Comparison of ENCODE assay signal across 9 mouse cellular contexts in the genomic region with DNA sequence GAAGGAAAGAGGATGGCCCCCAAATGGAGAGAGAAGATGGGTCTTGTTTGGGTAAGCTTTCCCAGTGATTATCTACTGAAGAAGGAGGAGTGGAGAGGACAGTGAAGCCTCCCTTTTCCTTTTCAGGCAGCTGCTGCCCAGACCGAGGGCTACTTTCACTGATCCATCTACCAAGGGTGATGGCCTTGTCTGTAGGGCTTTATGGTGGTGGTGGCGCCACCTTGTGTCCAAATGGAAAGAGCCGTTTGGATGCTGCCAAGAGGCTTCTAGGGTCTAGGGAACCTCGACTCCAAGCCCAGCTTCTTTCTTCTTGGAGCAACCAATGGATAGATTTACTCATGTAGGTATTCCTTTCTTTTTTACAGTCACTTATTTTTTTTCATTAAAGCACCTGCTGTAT. TPM values are rescaled to one million over a fixed set of nuclear protein-coding genes. Genes with fewer than 3 reads are reported as not detected.
DNase-seq lines count a peak whose midpoint lies in the region; ATAC-seq and TF ChIP-seq lines count a peak whose summit lies in the region.
"Had no signal": no experiment of that assay in that cellular context is flagged by ENCODE, and none has a peak within 500 bp of the region (broad histone marks: within the 10 kb centered on the region; RNA-seq: fewer than 3 reads in every experiment).

No protein-coding gene starts in this region.

- no peaks in the 10 kb centered on the region for H3K27me3 ChIP-seq in intestine, postnatal 0 days (replicated peaks; ENCODE audit: control insufficient read depth, insufficient read depth, low read length)
- H3K27me3 ChIP-seq in intestine, embryonic 16.5 days (replicated peaks; ENCODE audit: control insufficient read depth, insufficient read depth, low read length) = no peaks in the 10 kb centered on the region
- no peaks in the 10 kb centered on the region for H3K27me3 ChIP-seq in forebrain, embryonic 10.5 days (ENCODE audit: poor library complexity, severe bottlenecking)
- no peaks in the 10 kb centered on the region for H3K27me3 ChIP-seq in midbrain, embryonic 11.5 days (ENCODE audit: control insufficient read depth, insufficient read depth, low read length)

- no peak for ATAC-seq in intestine, postnatal 0 days
- ATAC-seq in intestine, embryonic 16.5 days = no peak
- ATAC-seq in midbrain, embryonic 11.5 days (ENCODE audit: low FRiP score) = no peak
- ATAC-seq in inflammation-experienced regulatory T-cells, adult 6 months = no peak

- no peaks in the 10 kb centered on the region for H3K36me3 ChIP-seq in intestine, postnatal 0 days (ENCODE audit: control insufficient read depth, insufficient read depth)
- H3K36me3 ChIP-seq in intestine, embryonic 16.5 days (ENCODE audit: control insufficient read depth, insufficient read depth, low read length) = no peaks in the 10 kb centered on the region
- no peaks in the 10 kb centered on the region for H3K36me3 ChIP-seq in forebrain, embryonic 10.5 days (replicated peaks)
- no peaks in the 10 kb centered on the region for H3K36me3 ChIP-seq in midbrain, embryonic 11.5 days (ENCODE audit: control insufficient read depth, insufficient read depth, low read length)
- H3K36me3 ChIP-seq: limb, embryonic 13.5 days had no signal

- peak; percentile 61 for DNase-seq in ES-CJ7 (ENCODE audit: low read depth, low spot score)
- peak; percentile 9 for DNase-seq in c-Kit-positive CD71-positive TER-119-negative erythroid progenitor cells, embryonic 14.5 days (ENCODE audit: low read depth)
- peak; percentile 71 for DNase-seq in forebrain, embryonic 10.5 days (ENCODE audit: extremely low spot score, low spot score)
- DNase-seq in large intestine, adult 2 months (ENCODE audit: low read depth, low spot score) = peak; percentile 2
- peak; percentile 96 for DNase-seq in midbrain, embryonic 11.5 days (ENCODE audit: low spot score, missing footprints)

- no peak overlapping the region for H3K27ac ChIP-seq in intestine, postnatal 0 days (ENCODE audit: low read depth, low read length)
- no peak overlapping the region for H3K27ac ChIP-seq in intestine, embryonic 16.5 days (ENCODE audit: low read length)
- no peak overlapping the region for H3K27ac ChIP-seq in forebrain, embryonic 10.5 days
- H3K27ac ChIP-seq in midbrain, embryonic 11.5 days (ENCODE audit: low read depth, low read length) = no peak overlapping the region
- H3K27ac ChIP-seq: limb, embryonic 13.5 days had no signal

- TF ChIP-seq CTCF in intestine, postnatal 0 days (IDR thresholded peaks at IDR 0.05; ENCODE audit: low read depth) = peak; percentile 81

- no peaks in the 10 kb centered on the region for H3K9me3 ChIP-seq in intestine, postnatal 0 days (ENCODE audit: control insufficient read depth)
- H3K9me3 ChIP-seq in intestine, embryonic 16.5 days (ENCODE audit: control insufficient read depth, low read length) = no peaks in the 10 kb centered on the region
- H3K9me3 ChIP-seq in forebrain, embryonic 10.5 days = no peaks in the 10 kb centered on the region
- H3K9me3 ChIP-seq in midbrain, embryonic 11.5 days (ENCODE audit: control insufficient read depth, low read length) = no peaks in the 10 kb centered on the region
- H3K9me3 ChIP-seq: limb, embryonic 13.5 days had no signal

- no peak overlapping the region for H3K9ac ChIP-seq in intestine, postnatal 0 days (ENCODE audit: low read depth, low read length)
- no peak overlapping the region for H3K9ac ChIP-seq in intestine, embryonic 16.5 days (ENCODE audit: low read depth, low read length)
- no peak overlapping the region for H3K9ac ChIP-seq in midbrain, embryonic 11.5 days (ENCODE audit: low read length)
- H3K9ac ChIP-seq: limb, embryonic 13.5 days had no signal

- WGBS in intestine, postnatal 0 days = 6% methylated on average over 4 of the region's 4 CpGs
- 3% methylated on average over 4 of the region's 4 CpGs for WGBS in intestine, embryonic 16.5 days
- WGBS in forebrain, embryonic 10.5 days = 6% methylated on average over 4 of the region's 4 CpGs
- 4% methylated on average over 4 of the region's 4 CpGs for WGBS in large intestine, adult 2 months
- WGBS in midbrain, embryonic 11.5 days = 11% methylated on average over 4 of the region's 4 CpGs

- no peaks in the 10 kb centered on the region for H3K4me1 ChIP-seq in intestine, postnatal 0 days (replicated peaks; ENCODE audit: control insufficient read depth, insufficient read depth, low read length)
- no peaks in the 10 kb centered on the region for H3K4me1 ChIP-seq in intestine, embryonic 16.5 days (ENCODE audit: control insufficient read depth, insufficient read depth, low read length)
- peaks cover 8% of the 10 kb centered on the region; the same call in 1 of the 2 replicates for H3K4me1 ChIP-seq in forebrain, embryonic 10.5 days
- no peaks in the 10 kb centered on the region for H3K4me1 ChIP-seq in midbrain, embryonic 11.5 days (ENCODE audit: control insufficient read depth, insufficient read depth, low read length)
- H3K4me1 ChIP-seq: limb, embryonic 13.5 days had no signal

- H3K4me3 ChIP-seq in intestine, postnatal 0 days (ENCODE audit: low read depth, low read length) = no peak overlapping the region
- H3K4me3 ChIP-seq in intestine, embryonic 16.5 days (ENCODE audit: low read length) = no peak overlapping the region
- H3K4me3 ChIP-seq in forebrain, embryonic 10.5 days = no peak overlapping the region
- H3K4me3 ChIP-seq in midbrain, embryonic 11.5 days (ENCODE audit: low read depth, low read length) = no peak overlapping the region
- H3K4me3 ChIP-seq: limb, embryonic 13.5 days had no signal

- H3K4me2 ChIP-seq in intestine, postnatal 0 days (replicated peaks; ENCODE audit: low read depth) = no peak overlapping the region
- no peak overlapping the region for H3K4me2 ChIP-seq in intestine, embryonic 16.5 days (ENCODE audit: low read depth, low read length)
- H3K4me2 ChIP-seq in midbrain, embryonic 11.5 days = no peak overlapping the region
- H3K4me2 ChIP-seq: limb, embryonic 13.5 days had no signal

RNA-seq across cellular contexts. Expression of a gene that starts 29.2 kb away (rescaled TPM):
- 0.48 TPM in 2 replicates for polyA plus RNA-seq in intestine, postnatal 0 days (2015; fragmentation: Nextera tagmentation; extraction: Ambion mirVana)
- 0.77 and 0.78 TPM in 2 replicates for polyA plus RNA-seq in intestine, embryonic 16.5 days (2015; fragmentation: Nextera tagmentation; extraction: Ambion mirVana)
- polyA plus RNA-seq in forebrain, embryonic 10.5 days (2016; fragmentation: Nextera tagmentation; extraction: Ambion mirVana) = 1.1 and 1.4 TPM in 2 replicates
- 0.22 and 0.32 TPM in 2 replicates for polyA plus RNA-seq in large intestine, adult 2 months (2012; rRNA removed)
- 1.7 TPM in 2 replicates for polyA plus RNA-seq in midbrain, embryonic 11.5 days (2014; fragmentation: Nextera tagmentation; extraction: Ambion mirVana)
- polyA plus RNA-seq in inflammation-experienced regulatory T-cells, adult 6 months (2017; shearing (Covaris generic)) = under 1 TPM in 2 of 3 experiments, not detected in 1; 0.12 to 0.15 TPM

RNA-seq across cellular contexts. Expression of a gene that starts 59.5 kb away (rescaled TPM):
- 0.04 TPM in 1 of 2 replicates, not detected in the other for polyA plus RNA-seq in intestine, postnatal 0 days (2015; fragmentation: Nextera tagmentation; extraction: Ambion mirVana)
- 0.09 and 0.12 TPM in 2 replicates for polyA plus RNA-seq in intestine, embryonic 16.5 days (2015; fragmentation: Nextera tagmentation; extraction: Ambion mirVana)
- 0.60 and 0.72 TPM in 2 replicates for polyA plus RNA-seq in forebrain, embryonic 10.5 days (2016; fragmentation: Nextera tagmentation; extraction: Ambion mirVana)
- 0.29 and 0.37 TPM in 2 replicates for polyA plus RNA-seq in large intestine, adult 2 months (2012; rRNA removed)
- 0.66 and 0.89 TPM in 2 replicates for polyA plus RNA-seq in midbrain, embryonic 11.5 days (2014; fragmentation: Nextera tagmentation; extraction: Ambion mirVana)
- polyA plus RNA-seq in inflammation-experienced regulatory T-cells, adult 6 months (2017; shearing (Covaris generic)) = not detected

Comparison
In these comparisons a context has a peak if more than half of its experiments do, and no peak if none do; other contexts are left out.
1. DNase-seq: peak in every context shown above with its lines; median percentile 96 in midbrain, embryonic 11.5 days; 71 in forebrain, embryonic 10.5 days; 61 in ES-CJ7; 9 in c-Kit-positive CD71-positive TER-119-negative erythroid progenitor cells, embryonic 14.5 days; 2 in large intestine, adult 2 months.